Mouse (Mus musculus) ES-Bruce4 (cell line): Measurements from ENCODE around the gene Gm49394. TPM values are rescaled to one million over a fixed set of nuclear protein-coding genes. Genes with fewer than 3 reads are reported as not detected.

Experiments used
- H3K27ac ChIP-seq: 2 replicates; pipeline ENCODE4 v1.5.1; 2012; ENCODE audit warnings: low read length, inconsistent platforms; ENCODE audit not compliant: insufficient read depth
- H3K27me3 ChIP-seq: 2 replicates; pipeline ENCODE4 v1.6.1; 2012; ENCODE audit warnings: mild to moderate bottlenecking, low read length, inconsistent platforms; ENCODE audit not compliant: control insufficient read depth, poor library complexity, insufficient read depth, severe bottlenecking
- H3K36me3 ChIP-seq: 2 replicates; pipeline ENCODE4 v1.6.1; 2012; ENCODE audit warnings: inconsistent platforms, mild to moderate bottlenecking, low read length, moderate library complexity; ENCODE audit not compliant: control insufficient read depth, poor library complexity, insufficient read depth, severe bottlenecking
- H3K4me1 ChIP-seq: one replicate; pipeline ENCODE4 v1.8.1; 2011; ENCODE audit warnings: low read length; ENCODE audit not compliant: control insufficient read depth, insufficient read depth
- H3K4me3 ChIP-seq: 2 replicates; pipeline ENCODE4 v1.5.1; 2011; ENCODE audit warnings: low read depth, mild to moderate bottlenecking, low read length
- H3K9ac ChIP-seq: 2 replicates; pipeline ENCODE4 v1.6.1; 2012; ENCODE audit warnings: low read depth, mild to moderate bottlenecking, inconsistent platforms; ENCODE audit not compliant: poor library complexity, severe bottlenecking
- H3K9me3 ChIP-seq: replicated peaks from 2 replicates; pipeline ENCODE4 v1.6.1; 2012; ENCODE audit warnings: mild to moderate bottlenecking, low read length, inconsistent platforms; ENCODE audit not compliant: control insufficient read depth, poor library complexity, insufficient read depth, severe bottlenecking
- CTCF ChIP-seq: IDR thresholded peaks from one replicate; pipeline ENCODE4 v1.8.1; 2011; ENCODE audit warnings: low read depth, low read length
- EP300 ChIP-seq: IDR thresholded peaks from 2 replicates; pipeline ENCODE4 v1.6.1; 2011; ENCODE audit warnings: low read depth, low read length; ENCODE audit not compliant: insufficient read depth
- POLR2A ChIP-seq: IDR thresholded peaks from one replicate; pipeline ENCODE4 v1.8.1; 2011; ENCODE audit warnings: low read length; ENCODE audit not compliant: insufficient read depth
- polyA plus RNA-seq: library from polyadenylated mRNA; stranded (reverse); fragments of >200 nt; gene quantifications from 2 replicates; pipeline ENCODE4 v1.2.4, GENCODE M21; 2011; ENCODE audit warnings: low read depth; ENCODE audit not compliant: missing spikeins, insufficient read depth, insufficient read length

Gene Gm49394
- polyA plus RNA-seq, 1 experiment, result 0.34 TPM

DNA sequence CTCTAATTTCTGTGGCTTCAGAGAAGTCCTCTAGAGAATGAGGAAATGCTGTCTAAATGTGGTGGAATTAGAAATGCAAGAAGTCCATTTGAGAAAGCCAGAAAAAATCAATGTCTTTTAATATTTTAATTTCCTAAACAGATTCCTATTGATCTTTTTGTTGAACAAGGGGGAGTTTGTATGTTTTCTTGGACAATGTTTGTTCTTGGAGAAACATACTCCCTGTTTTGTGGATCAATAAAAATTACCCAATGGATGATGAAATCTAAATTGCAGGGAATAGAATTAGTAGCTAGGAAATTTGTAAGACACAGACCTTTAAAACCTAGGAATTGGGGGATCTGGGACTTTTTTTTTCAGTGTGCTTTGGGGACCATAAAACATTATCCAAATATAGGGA is 7.9 kb downstream of the Gm49394 start:
- Histone ChIP-seq H3K9ac (no peak overlapping the region), H3K27ac (no peak overlapping the region), H3K9me3 (no peaks in the 10 kb centered on the region), H3K27me3 (peaks cover 56% of the 10 kb centered on the region), H3K36me3 (no peaks in the 10 kb centered on the region), H3K4me3 (no peak overlapping the region), H3K4me1 (no peaks in the 10 kb centered on the region)
- no peak for TF ChIP-seq CTCF
- no peak for TF ChIP-seq POLR2A
- no peak for TF ChIP-seq EP300

DNA sequence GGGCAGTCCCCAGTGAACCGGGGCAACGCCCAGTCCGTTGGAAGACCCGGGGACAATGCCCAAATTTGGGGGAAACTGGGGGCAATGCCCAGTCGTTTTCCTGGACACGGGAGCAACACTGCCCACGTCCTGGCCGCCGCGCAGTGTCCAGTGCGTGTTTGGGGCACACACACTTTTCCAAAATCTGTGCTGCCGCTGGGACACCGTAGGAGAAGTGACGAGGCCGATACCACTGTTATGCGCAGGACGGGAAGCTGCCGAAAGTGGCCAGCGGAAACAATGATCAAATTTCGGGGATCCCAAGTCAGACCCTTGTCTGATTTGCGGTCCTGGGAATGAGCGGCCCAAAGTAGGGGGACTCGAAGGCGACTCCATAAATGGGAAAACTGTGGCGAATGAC is 8.7 kb downstream of the Gm49394 start:
- no peaks in the 10 kb centered on the region for H3K4me1 ChIP-seq

DNA sequence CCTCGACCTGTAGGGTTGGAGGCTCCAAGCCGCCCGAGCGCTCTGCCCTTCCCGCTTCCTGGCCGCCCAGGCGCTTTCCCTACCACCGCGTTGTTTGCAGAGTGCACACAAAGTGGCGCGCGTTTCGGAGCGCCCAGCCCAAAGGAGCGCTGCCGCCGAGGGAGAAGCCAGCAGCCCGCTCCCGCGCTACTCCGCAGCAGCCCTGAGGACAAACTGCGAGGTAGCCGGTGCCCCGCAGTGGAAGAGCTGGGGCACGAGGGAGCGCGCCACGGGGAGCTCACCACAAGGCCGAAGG is 9.1 kb downstream of the Gm49394 start:
- no peaks in the 10 kb centered on the region for H3K36me3 ChIP-seq
- no peak overlapping the region for H3K27ac ChIP-seq
- peak overlapping the region; percentile 56 for H3K4me3 ChIP-seq
- peaks cover 56% of the 10 kb centered on the region for H3K27me3 ChIP-seq
- no peak for TF ChIP-seq CTCF
- TF ChIP-seq POLR2A, result no peak
- no peak for TF ChIP-seq EP300
- H3K9ac ChIP-seq, result peak overlapping the region; percentile 38
- no peaks in the 10 kb centered on the region for H3K9me3 ChIP-seq
- H3K4me1 ChIP-seq, result no peaks in the 10 kb centered on the region

More for the DNA sequence above, 8.7 kb downstream of the Gm49394 start:
- H3K4me3 ChIP-seq, result peak overlapping the region; percentile 56
- no peak overlapping the region for H3K27ac ChIP-seq
- TF ChIP-seq CTCF, result no peak
- TF ChIP-seq POLR2A, result no peak
- TF ChIP-seq EP300, result no peak
- no peak overlapping the region; the same call in 1 of the 2 replicates for H3K9ac ChIP-seq
- no peaks in the 10 kb centered on the region for H3K9me3 ChIP-seq
- peaks cover 56% of the 10 kb centered on the region for H3K27me3 ChIP-seq
- H3K36me3 ChIP-seq, result no peaks in the 10 kb centered on the region

DNA sequence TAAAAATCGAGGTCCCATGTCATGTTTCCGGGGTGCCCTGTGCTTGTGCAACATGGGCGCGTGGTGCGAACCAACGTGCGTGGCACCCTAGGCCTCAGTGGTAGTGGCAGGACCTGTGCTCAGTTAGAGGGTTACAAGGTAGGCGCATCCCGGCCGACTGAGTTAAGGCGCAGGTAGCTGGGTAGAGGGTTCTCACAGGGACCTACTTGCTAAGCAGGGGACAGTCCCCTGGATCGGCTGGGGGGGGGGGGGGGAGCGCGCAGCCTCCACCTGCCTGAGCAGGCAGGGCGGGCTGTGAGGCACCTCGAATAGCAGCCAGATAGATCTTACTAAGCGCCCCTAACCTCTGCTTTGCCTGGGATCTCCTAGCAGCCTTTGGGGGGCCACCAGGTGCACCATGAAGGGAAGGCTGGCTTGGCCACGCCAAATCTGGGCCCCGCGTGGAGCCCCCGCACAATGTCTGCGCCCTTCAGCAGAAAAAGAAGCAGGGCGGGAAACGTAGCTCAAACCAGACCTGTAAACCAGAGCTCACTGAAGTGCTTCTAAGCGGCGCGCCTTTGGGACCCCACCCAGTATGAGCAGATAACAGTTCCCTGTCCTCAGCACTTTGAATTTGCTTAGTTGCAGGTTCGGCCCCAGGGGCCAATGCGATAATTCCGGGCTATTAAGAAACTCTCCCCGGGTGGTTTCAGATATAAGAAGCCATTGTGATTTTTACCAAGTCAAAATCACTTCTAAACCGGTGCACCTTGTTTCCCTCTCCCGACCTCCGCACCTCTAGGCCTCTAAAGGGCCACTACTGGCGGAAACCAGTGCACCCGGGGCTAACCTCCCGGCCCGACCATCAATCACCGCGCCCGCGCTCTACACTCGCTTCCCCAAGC is 9.7 kb downstream of the Gm49394 start:
- TF ChIP-seq POLR2A (no peak), EP300 (no peak), CTCF (no peak)
- Histone ChIP-seq H3K27me3 (peaks cover 51% of the 10 kb centered on the region), H3K27ac (no peak overlapping the region), H3K36me3 (no peaks in the 10 kb centered on the region), H3K4me3 (peak overlapping the region; percentile 61), H3K4me1 (no peaks in the 10 kb centered on the region), H3K9ac (peak overlapping the region; percentile 53), H3K9me3 (no peaks in the 10 kb centered on the region)

DNA sequence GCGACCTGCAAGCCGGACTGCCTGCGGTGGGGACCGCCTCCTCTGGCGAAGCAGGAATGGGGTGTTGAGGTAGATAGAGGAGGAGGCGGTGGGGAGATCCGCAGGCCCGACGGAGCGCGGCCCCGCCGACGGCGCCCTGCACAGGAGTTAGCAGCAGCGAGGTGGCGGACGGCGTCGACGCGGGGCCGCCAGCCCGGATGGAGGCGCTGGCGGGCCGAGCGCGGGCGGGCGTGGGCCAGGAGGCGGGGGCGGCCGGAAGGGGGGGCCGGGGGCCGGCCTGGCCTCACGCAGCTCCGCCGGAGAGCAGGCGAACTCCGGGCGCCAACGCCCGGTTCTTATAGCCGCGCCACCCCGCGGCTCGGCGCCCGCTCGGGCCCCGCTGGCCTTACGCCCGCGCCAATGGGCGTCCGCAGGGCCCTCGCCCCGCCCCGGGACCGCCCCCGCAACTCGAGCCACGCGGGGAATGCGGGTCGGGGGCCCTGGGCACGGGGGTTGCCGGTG is 10.5 kb downstream of the Gm49394 start:
- H3K9ac ChIP-seq, result peak overlapping the region; percentile 53
- no peak for TF ChIP-seq EP300
- no peak for TF ChIP-seq CTCF
- TF ChIP-seq POLR2A, result no peak
- H3K27ac ChIP-seq, result no peak overlapping the region
- H3K4me3 ChIP-seq, result peak overlapping the region; percentile 73
- H3K36me3 ChIP-seq, result no peaks in the 10 kb centered on the region
- H3K27me3 ChIP-seq, result peaks cover 48% of the 10 kb centered on the region
- H3K9me3 ChIP-seq, result no peaks in the 10 kb centered on the region
- H3K4me1 ChIP-seq, result no peaks in the 10 kb centered on the region

DNA sequence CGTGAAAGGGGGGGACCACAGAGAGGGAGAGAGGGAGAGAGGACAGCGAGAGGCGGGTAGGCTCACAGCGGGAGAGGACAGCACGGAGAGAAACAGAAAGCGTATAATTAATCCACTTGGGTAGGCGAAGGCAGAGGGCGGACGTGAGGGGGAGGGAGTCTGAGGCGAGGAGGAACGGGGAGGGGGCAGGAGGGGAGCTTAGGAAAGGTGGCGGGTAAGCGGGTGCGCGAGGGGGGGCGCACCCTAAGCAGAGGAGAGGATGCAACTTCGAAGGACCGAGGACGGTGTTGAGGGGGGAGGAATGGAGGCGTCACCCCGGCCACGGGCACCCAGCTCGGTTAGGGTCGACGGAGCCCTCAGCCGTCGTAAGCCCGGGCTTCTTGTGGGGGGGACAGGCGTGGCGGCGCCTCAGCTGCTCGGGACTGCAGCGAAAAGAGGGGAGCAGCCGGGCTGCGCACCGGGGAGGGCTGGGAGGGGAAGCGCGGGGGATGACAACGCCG is 11.0 kb downstream of the Gm49394 start:
- no peaks in the 10 kb centered on the region for H3K9me3 ChIP-seq
- H3K27me3 ChIP-seq, result peaks cover 43% of the 10 kb centered on the region
- no peak overlapping the region for H3K27ac ChIP-seq
- peak overlapping the region; percentile 53 for H3K9ac ChIP-seq
- no peaks in the 10 kb centered on the region for H3K36me3 ChIP-seq
- TF ChIP-seq CTCF, result no peak
- no peak for TF ChIP-seq EP300
- no peak for TF ChIP-seq POLR2A
- H3K4me3 ChIP-seq, result peak overlapping the region; percentile 73
- H3K4me1 ChIP-seq, result no peaks in the 10 kb centered on the region
